Mouse (Mus musculus) right cerebral cortex, adult 18-20 months (tissue): Measurements from ENCODE around the gene Olfr860.
"Not testable (repeated sequence)": the region's sequence is repeated elsewhere in the genome, so short reads cannot be mapped to it uniquely, and the experiment has no call there.

ENCODE experiments used
- DNase-seq: peaks from one replicate; pipeline ENCODE4 v3.0.0; 2022; ENCODE audit warnings: mixed read lengths

Olfr860 gene

DNA sequence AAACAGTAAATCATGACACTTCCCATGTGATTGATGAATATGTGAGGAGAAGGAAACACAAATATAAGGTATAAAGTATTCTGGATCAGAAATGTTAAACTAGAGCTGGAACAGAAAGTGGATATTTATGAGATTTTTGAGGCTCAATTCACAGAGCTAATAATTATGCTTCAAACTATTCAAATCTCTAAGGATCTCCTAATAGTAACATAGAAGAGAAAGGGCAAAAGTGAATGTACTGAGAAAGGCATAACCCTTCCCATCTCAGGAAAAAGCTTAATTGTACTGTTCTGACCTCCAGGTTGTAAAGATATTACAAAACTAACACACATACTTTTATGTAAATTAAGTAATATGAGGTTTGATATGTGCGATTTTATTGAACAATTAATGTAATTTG lies at the start of gene Olfr860:
Gene Olfr860, minus strand, starts transcription at position 101 of the 400 bp plus-strand sequence.
- DNase-seq, result no peak

DNA sequence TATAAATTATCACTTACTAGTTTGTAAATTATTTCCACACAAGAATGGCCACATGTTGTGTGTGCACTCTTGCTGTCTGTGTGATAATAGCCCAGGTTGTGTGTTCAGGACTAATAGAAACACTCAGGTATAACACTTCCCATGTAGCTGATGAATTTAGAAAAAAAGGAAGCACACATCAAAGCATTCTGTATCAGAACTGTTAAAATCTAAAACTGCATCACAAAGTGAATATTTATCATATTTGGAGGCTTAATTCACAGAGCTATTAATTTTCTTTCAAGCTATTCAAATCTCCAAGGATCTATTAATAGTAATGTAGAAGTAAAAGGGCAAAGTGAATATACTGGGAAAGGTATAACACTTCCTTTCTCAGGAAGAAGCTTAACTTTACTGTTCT lies 38.4 kb upstream of the Olfr860 start, which contains the start of gene Olfr862:
Gene Olfr862, minus strand, starts transcription at position 101 of the 400 bp plus-strand sequence.
- DNase-seq, result no peak

DNA sequence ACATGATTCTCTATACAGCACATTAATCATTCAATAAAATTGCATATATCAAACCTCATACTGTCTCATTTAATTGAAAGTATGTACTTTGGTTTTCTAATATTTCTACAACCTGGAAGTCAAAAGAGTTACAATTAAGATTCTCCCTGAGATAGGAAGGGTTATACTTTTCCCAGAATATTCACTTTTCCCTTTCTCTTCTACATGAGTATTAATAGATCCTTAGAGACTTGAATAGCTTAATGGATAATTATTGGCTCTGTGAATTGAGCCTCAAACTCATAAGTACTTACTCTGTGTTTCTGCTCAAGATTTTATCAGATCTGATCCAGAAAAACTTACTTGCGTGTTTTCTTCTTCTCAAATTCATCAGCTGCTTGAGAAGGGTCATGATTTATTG lies 44.9 kb downstream of the Olfr860 start, which contains the start of gene Olfr859:
Gene Olfr859, plus strand, starts transcription at position 301 of the 400 bp plus-strand sequence.
- not testable (repeated sequence) for DNase-seq

DNA sequence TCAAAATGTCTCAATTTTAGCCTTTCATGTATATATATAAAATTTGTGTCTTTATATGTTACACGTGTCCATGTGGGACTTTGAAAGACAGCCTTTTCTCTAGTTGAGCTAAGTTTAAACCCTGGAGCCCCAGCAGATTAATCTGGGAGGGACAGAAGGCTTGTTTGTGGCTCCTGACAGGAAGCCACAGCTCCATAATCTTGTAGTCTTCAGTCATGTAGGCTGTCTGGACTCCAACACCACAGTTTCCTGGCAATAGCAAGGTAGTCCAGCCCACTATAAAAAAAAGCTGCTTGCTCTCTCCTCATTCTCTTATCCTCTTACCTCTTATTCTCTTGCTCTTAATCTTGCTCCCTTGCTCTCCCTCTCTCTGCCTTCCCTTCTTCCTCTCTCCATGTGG lies 46.5 kb downstream of the Olfr860 start:
- DNase-seq, result no peak
